Mouse (Mus musculus) stomach, postnatal 0 days (tissue): Measurements from ENCODE around the gene Rufy3.

Experiments used
- CTCF ChIP-seq: IDR thresholded peaks from 2 replicates; pipeline ENCODE4 v1.5.1; 2016; ENCODE audit warnings: antibody characterized with exemption, low read depth, mild to moderate bottlenecking, moderate library complexity
- EP300 ChIP-seq: optimal IDR thresholded peaks from 2 replicates; pipeline ENCODE3; 2016; ENCODE audit warnings: antibody characterized with exemption

GRCm38 (mm10) chr5:88629987-88630386, 65.1 kb downstream of the Rufy3 start:
- TF ChIP-seq CTCF (no peak), EP300 (no peak)
